Mouse (Mus musculus): ENCODE results near the gene Gucy2d.

DNA sequence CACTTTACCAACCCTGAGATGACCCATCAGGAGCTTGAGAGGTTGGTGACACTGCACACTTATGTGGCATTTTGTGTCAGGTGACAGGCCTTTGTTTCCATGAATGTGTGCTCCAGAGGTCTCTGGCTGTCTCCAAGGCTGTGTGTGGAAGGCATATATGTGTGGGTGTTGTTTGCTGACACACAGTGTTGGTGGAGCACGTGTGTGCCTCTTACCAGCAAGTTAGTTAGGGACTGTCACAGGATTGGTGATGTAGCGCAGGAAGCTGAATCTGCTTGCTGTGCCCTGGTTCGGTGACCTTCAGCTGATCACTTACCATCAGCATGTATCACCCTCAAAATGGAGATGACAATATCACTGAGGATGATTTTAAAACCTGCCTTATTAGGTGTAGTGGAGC lies 44.7 kb downstream of the Gucy2d start:
- TF ChIP-seq TAL1 (conservative IDR thresholded peaks at IDR 0.05; ENCODE audit: low read depth, low read length) (no peak), CTCF (IDR thresholded peaks at IDR 0.05; ENCODE audit: low read depth, low read length) (no peak), GATA1 (IDR thresholded peaks at IDR 0.05; ENCODE audit: borderline replicate concordance, low read length) (no peak), POLR2AphosphoS5 (IDR thresholded peaks at IDR 0.05; ENCODE audit: insufficient replicate concordance, low read depth, low read length) (no peak)
